Mouse (Mus musculus) lung, postnatal 0 days (tissue): ENCODE measurements around the gene Itprip.

ENCODE experiments used
- CTCF ChIP-seq: IDR thresholded peaks from 2 replicates; pipeline ENCODE4 v1.5.1; 2016; ENCODE audit warnings: antibody characterized with exemption, mild to moderate bottlenecking
- EP300 ChIP-seq: IDR thresholded peaks from 2 replicates; pipeline ENCODE4 v1.6.1; 2016; ENCODE audit warnings: antibody characterized with exemption, mild to moderate bottlenecking, control low read depth

DNA sequence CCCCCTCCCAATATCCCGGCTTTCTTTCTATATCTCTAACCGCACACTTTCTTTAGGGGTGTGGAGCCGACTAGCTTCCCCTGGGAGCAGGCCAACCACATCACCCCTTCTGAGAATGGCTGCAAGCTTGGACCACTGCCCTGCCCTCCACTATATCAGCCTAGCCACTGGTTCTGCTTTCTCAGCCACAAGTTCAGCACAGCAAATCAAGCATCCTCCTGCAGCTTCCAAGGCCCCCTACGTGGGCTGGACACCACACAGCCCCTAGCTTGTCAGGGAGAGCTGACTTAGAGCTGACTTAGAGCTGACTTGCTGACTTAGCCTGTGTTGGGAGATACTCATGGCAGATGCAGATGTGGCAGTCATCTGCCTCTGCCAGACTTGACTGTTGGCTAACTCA, 14.0 kb downstream of the Itprip start:
- TF ChIP-seq EP300 = no peak
- TF ChIP-seq CTCF = no peak
